Mouse (Mus musculus) hindbrain, embryonic 16.5 days (tissue): ENCODE data around the gene Ube2g2. TPM values are rescaled to one million over a fixed set of nuclear protein-coding genes. Genes with fewer than 3 reads are reported as not detected.
"Not testable (repeated sequence)": the region's sequence is repeated elsewhere in the genome, so short reads cannot be mapped to it uniquely, and the experiment has no call there.

Experiments used
- ATAC-seq: fragments of 200-750 bp; cut with Nextera tagmentation; 2 replicates; pipeline ENCODE4 v1.8.0; 2017; ENCODE audit warnings: moderate TSS enrichment, moderate library complexity
- H3K27ac ChIP-seq: fragments of 300-500 bp; sonication (generic); 2 replicates; pipeline ENCODE4 v1.5.1; 2014; ENCODE audit warnings: low read depth, mild to moderate bottlenecking, control low read depth, low read length, moderate library complexity
- H3K27me3 ChIP-seq: fragments of 300-500 bp; sonication (generic); replicated peaks from 2 replicates; pipeline ENCODE4 v1.6.1; 2014; ENCODE audit warnings: low read length; ENCODE audit not compliant: control insufficient read depth, insufficient read depth
- H3K36me3 ChIP-seq: fragments of 300-500 bp; sonication (generic); 2 replicates; pipeline ENCODE4 v1.6.1; 2014; ENCODE audit warnings: mild to moderate bottlenecking, low read length, moderate library complexity, mixed read lengths; ENCODE audit not compliant: control insufficient read depth, insufficient read depth
- H3K4me1 ChIP-seq: fragments of 300-500 bp; sonication (generic); 2 replicates; pipeline ENCODE4 v1.6.1; 2014; ENCODE audit warnings: low read depth, low read length; ENCODE audit not compliant: control insufficient read depth, insufficient read depth
- H3K4me2 ChIP-seq: fragments of 300-500 bp; sonication (generic); 2 replicates; pipeline ENCODE4 v1.6.1; 2014; ENCODE audit warnings: mild to moderate bottlenecking, low read length, control low read depth, moderate library complexity
- H3K4me3 ChIP-seq: fragments of 300-500 bp; sonication (generic); 2 replicates; pipeline ENCODE4 v1.5.1; 2014; ENCODE audit warnings: mild to moderate bottlenecking, low read length, control low read depth, moderate library complexity
- H3K9ac ChIP-seq: fragments of 300-500 bp; sonication (generic); 2 replicates; pipeline ENCODE4 v1.6.1; 2014; ENCODE audit warnings: low read depth, mild to moderate bottlenecking, control low read depth, low read length, moderate library complexity
- H3K9me3 ChIP-seq: fragments of 300-500 bp; sonication (generic); 2 replicates; pipeline ENCODE4 v1.6.1; 2014; ENCODE audit warnings: mild to moderate bottlenecking, low read length, moderate library complexity; ENCODE audit not compliant: control insufficient read depth
- WGBS: fragments of 180-500 bp; shearing (Covaris S2); extraction: QIAGEN DNeasy Blood & Tissue Kit; methylation state at CpG from one replicate; pipeline ENCODE4 v1.1.7; 2014; 5-methylcytosine and 5-hydroxymethylcytosine counted together
- microRNA counts: library from miRNA; unstranded; fragments of <30 nt; microRNA quantifications from one replicate; lab custom pipeline; 2016
- microRNA-seq: library from miRNA; unstranded; fragments of <30 nt; microRNA quantifications from one replicate; pipeline ENCODE4, GENCODE M21; 2017
- polyA plus RNA-seq: library from polyadenylated mRNA; unstranded; fragments of >200 nt; fragmentation: Nextera tagmentation; extraction: Ambion mirVana; gene quantifications from 2 replicates; pipeline ENCODE4 v1.2.1, GENCODE M21; 2015

Ube2g2 gene
- polyA plus RNA-seq, 1 experiment from 2014 or later = 85.0 TPM

DNA sequence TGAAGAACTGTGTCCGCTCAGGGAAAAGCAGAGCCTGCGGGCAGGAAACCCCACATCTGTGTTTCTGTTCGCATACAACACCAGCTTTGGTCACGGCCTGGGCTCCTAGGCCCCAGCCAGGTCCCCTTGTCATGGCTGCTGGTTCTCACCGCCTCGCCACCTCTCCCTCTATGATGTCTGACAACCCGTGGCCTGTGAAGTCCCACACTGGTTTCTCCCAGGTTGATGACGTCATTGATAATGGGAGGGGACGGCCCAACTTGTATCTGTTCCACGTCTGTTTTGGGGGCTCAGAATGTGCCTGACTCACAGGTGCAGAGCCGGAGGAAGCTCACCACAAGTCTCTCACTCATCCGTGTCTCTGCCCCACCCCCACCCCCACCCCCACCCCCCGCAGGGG, 51.7 kb downstream of the Ube2g2 start:
- Histone ChIP-seq H3K36me3 (no peaks in the 10 kb centered on the region), H3K4me2 (no peak overlapping the region), H3K9me3 (no peaks in the 10 kb centered on the region), H3K4me1 (peaks cover 11% of the 10 kb centered on the region), H3K27me3 (peaks cover 15% of the 10 kb centered on the region), H3K4me3 (no peak overlapping the region), H3K27ac (no peak overlapping the region), H3K9ac (no peak overlapping the region)
- 64% methylated on average over 13 of the region's 13 CpGs for WGBS
- no peak for ATAC-seq

DNA sequence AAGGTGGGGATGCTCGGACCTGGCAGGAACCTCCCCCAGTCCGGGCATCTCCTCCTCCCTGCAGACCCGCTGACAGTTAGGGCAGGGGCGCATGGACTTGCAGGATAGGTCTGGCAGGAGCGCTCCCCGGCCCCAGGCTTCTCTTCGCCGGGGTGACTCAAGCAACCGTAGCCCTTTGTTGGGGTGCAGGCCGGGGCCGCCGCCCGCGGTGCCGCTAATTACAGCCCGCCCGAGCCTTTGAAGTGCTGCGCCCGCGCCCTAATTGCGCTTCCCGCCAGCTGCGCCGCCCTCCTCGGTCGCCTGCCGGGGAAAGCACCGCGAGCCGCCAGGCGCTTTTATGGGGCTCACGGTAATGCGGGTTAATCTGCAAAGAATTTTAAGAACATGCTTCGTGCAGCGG, 55.5 kb downstream of the Ube2g2 start:
- peaks cover 11% of the 10 kb centered on the region for H3K4me1 ChIP-seq
- no peak overlapping the region for H3K27ac ChIP-seq
- peak overlapping the region; percentile 39 for H3K4me3 ChIP-seq
- H3K9me3 ChIP-seq = no peaks in the 10 kb centered on the region
- no peak for ATAC-seq
- H3K9ac ChIP-seq = peak overlapping the region; percentile 44
- 1% methylated on average over 31 of the region's 35 CpGs for WGBS
- peaks cover 23% of the 10 kb centered on the region for H3K27me3 ChIP-seq
- H3K36me3 ChIP-seq = no peaks in the 10 kb centered on the region
- H3K4me2 ChIP-seq = peak overlapping the region; percentile 80

DNA sequence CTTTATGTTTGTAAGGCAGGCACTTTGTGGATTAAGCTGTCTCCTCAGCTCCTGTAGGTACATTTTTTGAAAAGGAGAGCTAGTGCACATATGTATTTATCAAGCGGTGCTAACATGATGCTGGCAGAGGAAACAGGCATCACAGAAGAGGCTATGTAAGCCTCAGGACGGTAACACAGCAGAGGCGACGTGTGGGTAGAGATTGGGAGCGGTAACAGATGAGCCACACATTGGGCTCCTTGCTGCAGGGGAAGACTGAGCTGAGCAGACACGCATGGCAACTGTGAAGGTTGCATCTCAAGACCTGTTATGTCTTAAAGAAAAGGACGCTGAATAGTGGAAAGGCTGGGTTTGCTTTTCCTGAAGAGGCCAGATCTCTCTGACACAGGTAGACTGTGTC, 60.9 kb downstream of the Ube2g2 start:
- no peak for ATAC-seq
- H3K27ac ChIP-seq = no peak overlapping the region
- peaks cover 4% of the 10 kb centered on the region for H3K4me1 ChIP-seq
- no peaks in the 10 kb centered on the region for H3K9me3 ChIP-seq
- H3K9ac ChIP-seq = no peak overlapping the region
- H3K36me3 ChIP-seq = no peaks in the 10 kb centered on the region
- WGBS = 81% methylated on average over 7 of the region's 7 CpGs
- H3K27me3 ChIP-seq = peaks cover 26% of the 10 kb centered on the region
- no peak overlapping the region for H3K4me3 ChIP-seq
- no peak overlapping the region for H3K4me2 ChIP-seq

DNA sequence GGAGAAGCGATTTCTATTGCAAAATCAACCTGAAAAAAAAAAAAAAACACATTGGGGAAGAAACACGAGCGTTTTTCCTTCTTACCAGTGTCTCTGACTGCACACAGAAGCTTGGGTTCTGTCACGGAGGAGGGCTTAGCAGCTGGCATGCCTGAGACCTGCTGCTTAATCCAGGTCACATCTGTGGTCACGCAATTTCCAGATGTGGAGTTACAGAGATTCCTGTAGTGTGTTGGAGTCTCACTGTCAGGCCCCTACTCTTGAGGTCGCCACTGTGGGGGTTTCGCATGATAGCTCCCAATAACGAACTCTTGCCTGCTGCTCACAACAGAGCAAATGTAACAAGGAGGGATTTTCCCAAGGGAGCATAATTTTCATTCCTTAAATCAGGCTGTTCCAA, 62.1 kb downstream of the Ube2g2 start:
- no peak overlapping the region for H3K4me2 ChIP-seq
- no peak for ATAC-seq
- H3K27me3 ChIP-seq = peaks cover 22% of the 10 kb centered on the region
- no peak overlapping the region for H3K4me3 ChIP-seq
- H3K9me3 ChIP-seq = no peaks in the 10 kb centered on the region
- H3K4me1 ChIP-seq = peaks cover 3% of the 10 kb centered on the region; the same call in 1 of the 2 replicates
- H3K9ac ChIP-seq = no peak overlapping the region
- WGBS = 38% methylated on average over 8 of the region's 8 CpGs
- H3K36me3 ChIP-seq = no peaks in the 10 kb centered on the region
- no peak overlapping the region for H3K27ac ChIP-seq

DNA sequence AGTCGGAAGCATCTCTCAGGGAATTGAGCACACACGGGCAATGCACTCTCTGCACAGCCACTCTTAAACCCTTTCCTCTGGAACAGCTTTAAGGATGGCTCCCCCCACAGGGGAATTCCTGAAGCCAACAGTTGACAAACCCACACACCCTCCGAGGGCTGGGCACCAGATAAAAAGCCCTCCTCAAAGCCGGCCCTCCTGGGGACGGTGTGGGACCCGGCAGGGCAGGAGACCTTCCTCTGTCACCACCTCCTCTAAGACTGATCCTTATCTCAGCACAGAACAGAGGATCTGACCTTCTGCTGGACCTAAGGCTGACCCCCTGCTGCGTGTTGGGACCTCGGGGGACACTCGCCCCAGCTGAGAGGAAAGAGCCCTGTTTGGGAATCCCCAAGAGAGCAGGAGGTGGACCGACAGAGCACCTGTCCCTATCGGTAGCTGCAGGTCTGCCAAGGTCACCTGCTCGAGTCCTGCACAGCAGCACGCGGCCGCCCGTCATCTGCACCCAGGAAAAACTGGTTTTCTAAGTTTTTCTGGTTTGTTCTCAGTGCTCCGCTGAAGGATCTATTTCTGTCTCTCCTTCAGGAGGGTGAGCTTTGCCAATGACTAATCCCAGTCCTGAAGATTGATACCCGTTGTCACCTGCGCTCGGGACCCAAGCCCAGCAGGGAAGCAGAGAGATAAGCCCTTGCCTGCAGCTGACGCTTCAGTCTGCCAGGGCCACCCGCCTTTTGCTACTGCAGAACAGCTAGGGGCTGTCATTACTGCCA, 64.0 kb downstream of the Ube2g2 start, which contains the start of gene Tspear:
Tspear (plus strand) TSS at position 675 of the 770 bp plus-strand sequence.
- no peak within 1 kb of the TSS for H3K4me3 ChIP-seq
- no peak within 1 kb of the TSS for H3K4me2 ChIP-seq
- H3K9ac ChIP-seq = no peak within 1 kb of the TSS
- no peaks in the 10 kb centered on the region for H3K36me3 ChIP-seq
- 11% methylated on average over 22 of the region's 22 CpGs for WGBS
- no peaks in the 10 kb centered on the region for H3K9me3 ChIP-seq
- H3K27me3 ChIP-seq = peaks cover 18% of the 10 kb centered on the region
- no peak within 1 kb of the TSS for H3K27ac ChIP-seq
- no peak; the same call in 1 of the 2 replicates for ATAC-seq
- H3K4me1 ChIP-seq = peaks cover 3% of the 10 kb centered on the region; the same call in 1 of the 2 replicates

DNA sequence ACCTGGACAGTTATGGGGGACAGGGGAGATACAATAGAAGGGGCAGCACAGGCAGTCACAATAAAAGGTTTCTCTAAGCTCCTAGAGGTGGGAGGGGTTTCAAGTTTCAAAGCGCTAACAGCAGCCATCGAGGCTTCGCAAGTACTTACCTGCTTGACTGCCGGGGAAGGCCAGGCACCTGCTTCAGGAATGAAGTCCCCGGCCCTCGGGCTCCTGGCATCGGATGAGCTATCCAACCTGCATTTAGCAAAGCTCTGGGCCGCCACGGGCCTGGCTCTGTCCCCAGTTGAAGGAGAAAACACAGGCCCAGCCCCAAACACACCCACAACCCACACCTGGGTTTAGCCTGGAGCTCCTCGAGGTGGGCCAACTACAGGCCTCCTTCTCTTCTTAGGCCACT, 64.9 kb downstream of the Ube2g2 start:
- Histone ChIP-seq H3K27ac (no peak overlapping the region), H3K4me3 (no peak overlapping the region), H3K9me3 (no peaks in the 10 kb centered on the region), H3K4me1 (peaks cover 3% of the 10 kb centered on the region; the same call in 1 of the 2 replicates), H3K36me3 (no peaks in the 10 kb centered on the region), H3K27me3 (peaks cover 18% of the 10 kb centered on the region), H3K9ac (no peak overlapping the region), H3K4me2 (no peak overlapping the region)
- 43% methylated on average over 10 of the region's 10 CpGs for WGBS
- no peak for ATAC-seq

DNA sequence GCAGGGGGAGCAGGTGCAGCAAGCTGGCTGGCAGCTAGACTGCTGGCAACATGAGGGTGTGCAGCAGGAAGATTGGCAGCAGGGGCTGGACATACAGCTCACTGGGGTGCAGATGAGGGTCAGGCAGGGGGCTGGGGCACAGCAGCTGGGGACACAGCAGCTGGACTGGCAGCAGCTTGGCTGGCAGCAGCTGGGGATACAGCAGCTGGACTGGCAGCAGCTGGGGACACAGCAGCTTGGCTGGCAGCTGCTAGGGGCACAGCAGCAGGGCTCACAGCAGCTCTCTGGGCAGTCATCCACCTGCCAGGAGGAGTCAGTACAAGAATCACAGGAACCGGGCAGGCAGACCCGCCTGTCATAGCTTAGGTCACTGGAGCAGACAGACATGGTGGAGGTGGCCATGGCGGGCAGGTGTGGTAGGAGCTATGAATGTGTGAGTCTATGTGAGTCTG, 68.3 kb downstream of the Ube2g2 start, which contains the start of gene Gm19402:
Gm19402 (minus strand) TSS at position 402 of the 452 bp plus-strand sequence.
- WGBS = 77% methylated on average over 3 of the region's 3 CpGs
- not testable (repeated sequence) for H3K4me1 ChIP-seq, H3K9me3 ChIP-seq, H3K27ac ChIP-seq, H3K4me3 ChIP-seq, H3K9ac ChIP-seq, H3K4me2 ChIP-seq, ATAC-seq, H3K36me3 ChIP-seq
- peaks cover 16% of the 10 kb centered on the region for H3K27me3 ChIP-seq

MicroRNAs within 50 kb of the gene (microRNA counts, 519-probe panel; counts per million panel counts)
- 1,470 counts per million, percentile 13 among the panel's probes with 10 or more counts for microRNA mmu-miR-1930 (lab: Ali Mortazavi, UCI)

Small RNA genes lying within 50 kb of the gene (microRNA-seq; reads per million reads assigned to microRNA genes)
- gene Mir1930 = 8.5 reads per million, percentile 25 among the genes with 10 or more reads in this experiment

Other genes with a start within 250 kb of the Ube2g2 start
- gene Adarb1, start 204.0 kb upstream of the Ube2g2 start, polyA plus RNA-seq = 19.9 and 20.6 TPM in 2 replicates
- gene Fam207a, start 106.5 kb upstream of the Ube2g2 start, polyA plus RNA-seq = 43.5 and 43.8 TPM in 2 replicates
- gene Itgb2, start 92.0 kb upstream of the Ube2g2 start, polyA plus RNA-seq = 0.92 and 1.1 TPM in 2 replicates
- 84.4 and 88.3 TPM in 2 replicates for gene Pttg1ip, start 40.6 kb upstream of the Ube2g2 start, polyA plus RNA-seq
- 303 and 334 TPM in 2 replicates for gene Sumo3, start 16.2 kb upstream of the Ube2g2 start, polyA plus RNA-seq
- gene Gm49325, start 16.1 kb upstream of the Ube2g2 start, polyA plus RNA-seq = not detected in 2 replicates
- 1.3 and 1.6 TPM in 2 replicates for gene Tspear, start 64.3 kb downstream of the Ube2g2 start, polyA plus RNA-seq
- gene Gm19402, start 68.5 kb downstream of the Ube2g2 start, polyA plus RNA-seq = not detected in 2 replicates
- gene Gm9508, start 75.0 kb downstream of the Ube2g2 start, polyA plus RNA-seq = not detected in 2 replicates
- gene Gm10272, start 84.4 kb downstream of the Ube2g2 start, polyA plus RNA-seq = not detected in 2 replicates
- not detected in 2 replicates for gene Gm10024, start 89.2 kb downstream of the Ube2g2 start, polyA plus RNA-seq
- gene Gm10142, start 93.5 kb downstream of the Ube2g2 start, polyA plus RNA-seq = not detected in 2 replicates
- not detected in 2 replicates for gene Krtap12-1, start 98.3 kb downstream of the Ube2g2 start, polyA plus RNA-seq
- not detected in 2 replicates for gene Gm10100, start 104.2 kb downstream of the Ube2g2 start, polyA plus RNA-seq
- not detected in 2 replicates for gene Gm18596, start 120.4 kb downstream of the Ube2g2 start, polyA plus RNA-seq
- gene Gm9736, start 129.1 kb downstream of the Ube2g2 start, polyA plus RNA-seq = not detected in 2 replicates
- gene Gm3233, start 137.4 kb downstream of the Ube2g2 start, polyA plus RNA-seq = not detected in 2 replicates
- not detected in 2 replicates for gene Gm3238, start 149.1 kb downstream of the Ube2g2 start, polyA plus RNA-seq
- not detected in 2 replicates for gene Gm7138, start 154.7 kb downstream of the Ube2g2 start, polyA plus RNA-seq
- not detected in 2 replicates for gene Gm3250, start 160.3 kb downstream of the Ube2g2 start, polyA plus RNA-seq
- not detected in 2 replicates for gene Gm7137, start 165.9 kb downstream of the Ube2g2 start, polyA plus RNA-seq
- not detected in 2 replicates for gene Gm9639, start 172.8 kb downstream of the Ube2g2 start, polyA plus RNA-seq
- gene Gm19668, start 176.9 kb downstream of the Ube2g2 start, polyA plus RNA-seq = not detected in 2 replicates
- gene Gm9507, start 189.6 kb downstream of the Ube2g2 start, polyA plus RNA-seq = not detected in 2 replicates
- not detected in 2 replicates for gene Gm2696, start 192.4 kb downstream of the Ube2g2 start, polyA plus RNA-seq
- gene Krtap10-4, start 204.8 kb downstream of the Ube2g2 start, polyA plus RNA-seq = not detected in 2 replicates
- gene Krtap10-10, start 213.7 kb downstream of the Ube2g2 start, polyA plus RNA-seq = not detected in 2 replicates
- gene Gm36176, start 224.5 kb downstream of the Ube2g2 start, polyA plus RNA-seq = not detected in 2 replicates
- gene Gm10318, start 230.6 kb downstream of the Ube2g2 start, polyA plus RNA-seq = not detected in 2 replicates
- gene Gm3285, start 239.7 kb downstream of the Ube2g2 start, polyA plus RNA-seq = not detected in 2 replicates